Mouse (Mus musculus) frontal cortex, postnatal 25 days (tissue): ENCODE data around the gene Hdac7.

ENCODE experiments used
- DNase-seq, 2 experiments: peaks; one replicate each; pipeline ENCODE4 v3.0.0; 2022; ENCODE audit warnings: low spot score in 2 of 2

The Hdac7 gene

DNA sequence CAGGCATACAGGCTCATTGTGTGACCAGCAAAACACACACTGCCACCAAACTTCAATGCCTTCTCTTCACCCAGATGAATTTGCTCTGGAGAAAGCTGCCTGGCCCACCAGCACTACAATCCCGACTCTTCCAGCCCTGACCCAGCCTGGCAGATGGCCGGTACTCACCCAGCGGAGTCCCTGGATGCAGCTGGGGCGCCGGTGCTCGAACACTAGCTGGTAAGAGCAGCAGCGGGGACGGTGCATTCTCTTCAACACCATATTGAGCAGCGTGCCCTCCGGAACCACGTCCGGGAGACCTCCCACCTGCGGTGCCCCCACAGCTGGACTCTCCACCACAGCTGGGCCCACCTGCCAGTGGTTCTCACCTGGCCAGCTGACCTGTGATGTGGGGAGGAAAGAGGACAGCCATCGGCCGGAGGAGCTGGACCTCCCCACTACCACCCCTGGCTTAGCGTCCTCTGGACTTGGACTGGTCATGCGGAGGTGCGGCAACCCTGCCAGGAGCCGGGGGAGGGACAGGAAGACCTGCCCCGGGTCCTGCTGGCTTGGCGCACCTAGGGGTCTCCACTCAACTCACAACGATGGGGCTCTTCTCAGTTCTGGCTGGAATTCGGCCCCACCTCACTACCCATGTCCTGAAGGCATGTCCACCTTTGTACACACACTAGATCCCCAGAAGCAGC, 77.6 kb downstream of the Hdac7 start:
- no peak for DNase-seq

DNA sequence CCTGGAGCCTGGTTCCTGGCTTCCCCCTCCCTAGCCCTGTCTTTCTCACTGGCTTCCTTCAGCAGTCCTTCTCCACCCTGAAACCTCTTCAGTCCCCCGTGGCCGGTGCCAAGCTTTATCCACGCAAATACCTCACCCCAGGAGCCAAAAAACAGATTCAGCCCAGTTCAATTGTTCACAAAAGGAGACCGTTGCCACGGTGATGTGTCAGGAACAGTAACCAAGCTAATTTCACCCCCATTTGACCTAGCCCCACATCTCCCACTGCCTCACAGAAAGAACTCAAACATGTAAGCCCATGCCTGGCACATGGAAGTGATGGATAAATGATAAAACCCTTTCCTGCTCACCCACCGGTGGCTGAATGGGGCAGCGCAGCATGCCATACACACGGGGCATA, 78.1 kb downstream of the Hdac7 start:
- DNase-seq, result no peak

DNA sequence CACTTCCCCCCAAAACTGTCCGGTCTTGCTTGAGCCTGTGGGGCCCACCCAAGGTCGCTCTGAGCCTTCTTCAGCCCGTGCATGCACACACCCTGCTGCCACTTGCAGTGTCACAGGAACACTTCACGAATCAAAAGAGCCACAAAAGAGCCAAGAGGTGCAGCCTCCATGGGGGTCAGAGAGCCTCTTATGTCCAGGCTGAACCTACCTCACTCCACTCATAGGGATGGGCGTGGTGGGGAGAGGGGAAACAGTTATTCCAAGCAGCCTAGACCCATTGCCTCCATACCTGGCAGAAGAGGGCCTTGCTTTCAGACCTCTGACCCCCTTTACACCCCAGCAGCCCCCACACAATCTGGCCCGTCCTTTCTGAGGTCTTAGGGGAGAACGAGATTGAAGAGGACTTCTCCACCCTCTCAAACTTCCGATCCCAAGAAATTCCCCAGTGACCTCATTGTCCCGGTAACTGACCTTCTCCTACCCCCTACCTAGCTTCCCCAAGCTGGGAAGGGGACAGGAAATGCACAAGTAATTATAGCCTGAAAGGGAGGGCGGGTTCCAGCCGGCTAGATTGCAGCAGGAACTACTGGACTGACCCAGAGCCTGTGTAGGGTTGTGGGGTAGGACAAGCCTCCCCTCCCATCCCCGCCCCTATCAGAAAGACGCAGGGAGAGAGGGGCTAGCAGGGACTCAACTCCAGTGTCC, 79.1 kb downstream of the Hdac7 start:
- no peak for DNase-seq

DNA sequence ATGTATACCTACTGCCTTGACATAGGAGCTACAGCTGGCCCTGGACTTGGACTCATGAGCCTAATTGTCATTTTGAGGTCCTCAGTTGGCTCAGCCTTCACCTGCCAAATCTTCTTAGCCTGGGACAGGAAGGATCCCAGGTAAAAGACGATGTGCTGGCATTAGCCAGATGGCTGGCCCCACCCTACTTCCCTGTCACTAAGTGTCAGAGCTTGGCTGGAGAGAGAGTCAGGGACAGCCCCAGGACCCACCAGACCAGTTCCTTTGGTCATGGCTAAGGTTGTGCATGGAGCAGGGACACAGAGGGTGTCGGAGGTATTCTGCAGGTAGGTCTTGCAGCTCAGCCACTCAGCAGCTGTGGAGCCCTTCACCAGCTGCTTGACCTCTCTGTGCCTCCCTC, 79.8 kb downstream of the Hdac7 start:
- no peak for DNase-seq

DNA sequence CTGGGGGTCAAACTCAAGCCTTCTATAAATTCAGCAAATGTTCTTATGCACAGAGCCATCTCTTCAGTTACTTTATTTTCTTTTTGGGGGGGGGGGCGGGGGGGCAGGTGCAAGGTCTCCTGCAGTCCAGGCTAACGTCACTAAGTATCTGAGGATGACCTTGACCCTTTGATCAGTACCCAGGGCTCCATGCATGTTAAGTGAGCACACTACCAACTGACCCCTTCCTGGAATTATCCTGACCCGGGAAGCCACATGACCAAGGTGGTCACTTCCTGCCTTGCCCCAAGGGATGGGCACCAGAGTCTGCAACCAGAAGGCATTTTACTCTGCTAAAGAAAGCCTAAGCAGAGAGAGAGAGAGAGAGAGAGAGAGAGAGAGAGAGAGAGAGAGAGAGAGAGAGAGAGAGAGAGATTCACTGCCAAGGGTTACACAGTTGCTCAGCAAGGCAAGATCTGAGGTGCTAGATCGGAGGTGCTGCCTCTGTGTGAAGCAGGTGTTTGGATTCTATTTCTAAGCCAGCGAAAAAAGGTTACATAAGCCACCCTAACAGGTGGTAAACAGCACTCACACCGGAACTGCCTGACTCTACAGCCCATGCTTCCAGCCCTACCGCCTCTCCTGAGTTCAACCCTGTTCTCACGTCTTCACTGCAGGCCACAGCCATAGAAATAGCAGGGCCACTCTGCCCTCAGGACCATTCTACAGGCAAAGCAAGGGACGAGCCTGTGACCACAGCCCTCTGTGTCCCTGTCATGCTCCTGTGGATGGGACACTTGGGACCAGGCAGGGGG, 80.8 kb downstream of the Hdac7 start:
- no peak for DNase-seq

DNA sequence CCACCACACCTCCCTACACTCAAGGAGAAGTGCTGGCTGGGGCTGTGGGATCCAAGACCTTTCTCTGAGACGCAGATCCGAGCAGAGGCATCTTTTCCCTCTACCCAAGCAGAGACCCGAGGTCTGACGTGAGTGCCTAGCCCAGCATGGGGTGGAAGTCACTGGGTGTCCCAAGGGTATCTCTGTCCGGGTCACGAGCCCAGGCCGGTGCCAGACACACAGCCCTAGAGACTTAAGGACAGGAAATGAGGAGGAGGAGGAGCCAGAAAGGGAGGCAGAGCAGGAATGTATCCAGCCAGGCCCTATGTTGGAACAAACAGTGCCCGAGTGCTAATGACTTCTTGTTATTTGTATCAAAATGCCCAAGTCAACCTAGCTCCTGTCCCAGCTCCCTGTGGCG, 81.6 kb downstream of the Hdac7 start:
- no peak for DNase-seq

DNA sequence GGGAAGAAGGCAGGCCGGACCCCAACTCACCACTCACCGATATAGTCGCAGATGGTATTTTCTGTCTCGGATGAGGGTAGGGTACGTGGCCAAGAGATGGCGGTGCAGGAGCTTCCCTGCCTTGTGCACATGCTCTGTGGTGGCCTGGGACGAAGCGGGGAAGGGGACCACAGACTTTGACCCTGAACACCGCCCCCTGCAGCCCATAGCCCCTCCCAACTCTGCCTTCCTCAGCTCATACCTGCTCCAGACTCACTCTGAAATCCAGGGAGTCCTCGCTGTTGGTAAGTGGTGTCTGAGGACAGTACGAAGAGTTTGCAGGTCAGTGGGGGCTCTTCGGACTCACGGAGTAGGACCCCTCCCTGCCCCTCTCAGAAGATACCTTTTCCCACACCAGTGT, 82.9 kb downstream of the Hdac7 start:
- DNase-seq, result no peak

DNA sequence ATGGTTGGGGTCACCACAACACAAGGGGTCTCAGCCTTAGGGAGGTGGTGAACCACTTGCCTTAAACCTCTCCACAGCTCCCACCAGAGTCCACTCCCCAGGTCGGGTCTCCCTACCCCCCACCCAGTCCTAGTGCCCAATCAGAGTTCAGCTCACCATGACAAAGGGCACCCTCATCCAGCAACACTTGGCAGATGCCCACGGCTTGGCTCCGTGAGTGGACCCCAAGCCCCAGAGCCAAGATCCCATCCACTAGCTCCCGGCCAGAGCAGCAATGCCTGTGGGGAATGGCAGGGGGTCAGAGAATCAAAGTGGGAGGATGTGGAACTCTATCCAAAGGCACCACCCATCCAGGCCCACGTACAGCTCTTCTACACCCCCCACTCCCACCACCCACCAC, 83.3 kb downstream of the Hdac7 start:
- DNase-seq, result no peak

DNA sequence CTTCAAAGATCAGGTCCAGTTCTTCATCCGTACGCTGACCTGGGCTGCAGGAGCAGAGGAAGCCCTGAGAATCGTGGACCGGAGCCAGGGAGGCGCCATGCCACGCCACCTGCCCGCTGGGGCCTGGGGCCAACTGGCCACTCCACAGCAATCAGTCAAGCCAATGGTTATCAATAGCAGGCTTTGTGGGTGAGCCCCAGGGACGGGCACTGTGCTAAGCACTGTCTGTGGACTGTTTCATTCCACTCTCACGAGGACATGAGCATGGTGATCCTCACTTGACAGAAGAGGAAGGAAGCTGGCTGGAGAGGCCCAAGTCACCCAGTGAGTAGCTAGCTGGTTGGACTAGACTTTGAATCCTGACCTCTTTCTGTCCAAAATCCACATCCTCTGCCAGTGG, 84.3 kb downstream of the Hdac7 start:
- DNase-seq, result no peak

DNA sequence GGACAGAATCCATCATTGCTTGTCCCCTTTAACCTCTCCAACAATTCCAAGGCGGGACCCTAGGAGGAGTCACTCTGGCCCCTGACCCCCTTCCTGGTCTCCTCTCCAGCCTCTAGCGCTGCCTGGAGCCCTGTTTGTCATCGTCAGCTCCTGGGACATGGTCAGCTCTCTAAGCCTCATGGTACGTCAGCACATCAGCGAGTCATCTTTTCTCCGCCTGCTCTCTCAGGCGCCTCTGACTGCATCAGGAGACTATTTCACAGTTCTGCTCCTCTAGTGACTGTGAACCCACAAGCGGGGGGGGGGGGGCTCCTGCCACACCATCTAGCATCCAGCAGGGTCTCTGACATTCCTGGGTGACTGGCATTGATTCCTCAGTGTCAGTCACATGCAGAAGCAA, 88.9 kb downstream of the Hdac7 start:
- DNase-seq, result no peak

DNA sequence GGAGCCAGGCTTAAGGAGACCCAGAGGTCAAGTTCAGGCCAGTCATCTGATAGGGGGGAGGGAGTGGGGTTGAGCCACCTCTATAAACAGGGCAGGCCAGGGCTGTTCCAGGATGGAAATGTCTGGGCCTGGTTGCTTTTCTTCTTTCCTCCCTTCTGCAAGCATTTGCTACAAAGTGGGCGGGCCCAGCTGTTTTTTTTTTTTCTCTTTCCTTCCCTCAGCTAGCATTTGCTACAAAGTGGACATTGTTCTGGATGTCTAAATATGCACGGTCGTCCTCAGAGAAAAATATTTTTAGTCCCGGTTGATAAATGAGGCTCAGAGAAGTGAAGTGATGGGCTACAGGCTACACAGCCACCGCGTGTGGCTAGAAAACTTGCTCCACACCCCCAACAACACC, 89.8 kb downstream of the Hdac7 start:
- DNase-seq, result no peak

DNA sequence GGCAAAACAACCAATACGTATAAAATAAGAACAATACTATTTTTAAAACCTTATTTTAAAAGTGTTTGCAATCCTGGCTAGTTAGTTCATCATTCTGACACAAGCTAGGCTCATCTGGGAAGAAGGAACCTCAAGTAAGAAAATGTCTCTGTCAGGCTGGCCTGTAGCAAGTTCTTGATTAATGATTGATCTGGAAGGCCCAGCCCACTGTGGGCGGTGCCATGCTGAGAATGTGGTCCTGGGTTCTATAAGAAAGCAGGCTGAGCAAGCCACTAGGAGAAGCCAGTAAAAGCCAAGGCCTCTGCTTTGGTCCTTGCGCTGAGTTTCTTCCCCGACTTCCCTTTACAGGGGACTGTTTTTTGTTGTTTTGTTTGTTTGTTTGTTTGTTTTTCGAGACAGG, 91.8 kb downstream of the Hdac7 start:
- DNase-seq, result no peak

DNA sequence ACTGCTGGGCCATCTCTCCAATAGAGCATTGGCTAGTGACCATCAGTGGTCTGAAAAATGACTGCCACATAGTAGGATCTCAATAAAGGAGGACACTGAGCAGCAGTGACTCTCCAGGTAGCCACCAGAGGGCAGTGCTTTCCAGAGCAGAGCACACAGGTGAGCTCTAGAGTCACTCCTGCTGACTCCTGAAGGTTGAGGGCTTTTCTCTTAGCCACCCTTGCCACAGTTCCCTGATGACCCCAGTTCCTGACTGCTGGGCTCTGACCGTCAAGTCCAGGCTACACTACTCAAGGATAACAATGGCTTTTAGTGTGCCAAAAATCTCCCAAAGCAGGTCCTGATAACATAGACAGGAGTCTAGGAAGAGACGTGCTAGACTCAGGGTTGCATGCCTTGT, 92.6 kb downstream of the Hdac7 start:
- no peak for DNase-seq

DNA sequence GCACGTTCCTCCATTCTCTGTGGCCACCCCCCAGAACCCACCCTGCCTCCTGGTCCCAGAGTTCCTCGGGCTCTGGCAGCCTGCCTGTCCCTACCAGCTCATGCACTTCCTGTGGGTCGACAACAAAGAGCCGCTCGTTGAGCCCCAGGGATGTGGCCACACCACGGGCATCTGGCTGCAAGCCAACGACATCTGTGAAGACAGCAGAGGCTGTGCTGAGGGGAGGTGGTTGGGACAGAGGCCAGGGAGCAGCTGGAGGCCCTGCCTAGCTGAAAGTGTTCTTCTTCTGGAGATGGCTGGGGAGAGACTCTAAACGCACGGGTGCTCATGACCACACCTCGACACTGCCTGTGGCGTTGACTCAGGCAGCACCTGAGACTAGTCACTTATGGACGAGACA, 93.6 kb downstream of the Hdac7 start:
- peak; percentile 56 to 70 for DNase-seq

DNA sequence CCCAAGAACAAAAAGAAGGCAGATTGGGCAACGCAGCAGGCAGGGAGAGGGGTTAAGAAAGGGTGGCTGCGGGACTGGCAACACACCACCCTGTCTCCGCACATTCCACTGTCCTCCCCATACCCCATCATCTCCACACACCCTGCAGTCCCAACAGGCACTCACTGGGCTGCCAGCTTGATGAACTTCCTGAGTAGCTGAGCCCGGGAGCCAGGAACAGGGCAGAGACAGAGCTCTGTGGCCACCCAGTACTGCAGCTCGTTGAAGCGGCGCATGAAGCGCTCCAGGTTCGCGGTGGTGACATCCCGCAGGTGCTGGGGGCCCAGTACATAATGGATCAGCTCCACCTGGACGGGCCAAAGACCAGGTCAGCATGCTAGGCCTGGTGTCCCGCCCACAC, 94.5 kb downstream of the Hdac7 start:
- DNase-seq, result no peak

DNA sequence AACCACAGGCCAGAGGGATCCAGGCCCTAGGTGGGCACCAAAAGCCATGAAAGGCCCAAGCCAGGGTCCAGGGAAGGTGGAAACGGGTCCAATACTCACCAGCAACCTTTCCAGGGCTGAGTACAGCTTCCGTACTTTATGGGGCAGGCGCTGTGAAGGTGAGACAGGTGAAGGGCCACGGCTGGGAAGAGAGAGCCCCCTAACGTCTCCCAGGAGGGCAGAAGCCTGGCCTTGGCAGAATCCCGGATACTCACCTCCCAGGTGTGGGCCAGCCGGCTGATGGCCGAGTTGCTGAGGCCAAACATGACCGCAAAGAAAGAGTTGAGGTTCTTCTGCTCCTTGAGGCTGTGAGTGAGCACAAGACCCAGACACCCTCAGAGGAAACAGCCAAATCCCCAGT, 94.9 kb downstream of the Hdac7 start:
- no peak for DNase-seq

DNA sequence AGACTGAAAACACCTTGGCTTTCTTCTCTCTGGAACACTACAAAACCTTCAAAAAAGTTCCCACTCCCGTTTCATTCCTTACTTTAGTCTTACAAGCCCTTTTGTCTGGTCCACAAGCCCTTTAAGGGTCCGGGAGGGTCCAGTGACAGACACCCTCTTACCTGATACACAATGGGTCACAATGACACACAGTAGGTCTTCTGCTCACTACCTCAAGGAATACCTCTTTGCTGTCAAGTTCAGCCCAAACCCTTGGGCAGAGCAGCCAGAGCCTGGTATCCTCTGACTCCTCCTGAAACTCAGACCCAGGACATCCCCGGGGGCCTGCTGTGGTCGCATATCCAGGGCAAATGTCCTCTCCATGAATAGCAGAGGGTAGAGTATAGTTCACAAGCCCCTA, 95.3 kb downstream of the Hdac7 start:
- DNase-seq, result no peak

DNA sequence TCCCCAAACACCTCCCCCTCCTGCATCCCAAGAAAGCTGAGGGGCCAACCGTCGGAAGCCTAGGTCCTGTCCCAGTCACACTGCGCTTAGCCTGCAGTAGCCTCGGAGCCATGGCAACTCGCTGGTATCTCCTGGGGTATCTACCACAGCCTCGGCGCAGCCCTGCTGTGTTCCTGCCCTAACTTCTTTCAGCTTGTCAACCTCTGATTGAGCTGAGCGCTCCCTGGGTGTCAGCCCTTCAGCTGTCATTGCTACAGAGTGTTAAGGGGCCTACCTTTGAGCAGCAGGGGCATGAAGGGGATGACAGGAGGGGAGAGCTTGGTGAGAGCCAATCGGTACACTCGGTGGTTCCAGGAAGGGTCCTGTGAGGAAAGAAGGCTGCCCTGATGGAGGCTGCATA, 96.0 kb downstream of the Hdac7 start:
- DNase-seq, result no peak

DNA sequence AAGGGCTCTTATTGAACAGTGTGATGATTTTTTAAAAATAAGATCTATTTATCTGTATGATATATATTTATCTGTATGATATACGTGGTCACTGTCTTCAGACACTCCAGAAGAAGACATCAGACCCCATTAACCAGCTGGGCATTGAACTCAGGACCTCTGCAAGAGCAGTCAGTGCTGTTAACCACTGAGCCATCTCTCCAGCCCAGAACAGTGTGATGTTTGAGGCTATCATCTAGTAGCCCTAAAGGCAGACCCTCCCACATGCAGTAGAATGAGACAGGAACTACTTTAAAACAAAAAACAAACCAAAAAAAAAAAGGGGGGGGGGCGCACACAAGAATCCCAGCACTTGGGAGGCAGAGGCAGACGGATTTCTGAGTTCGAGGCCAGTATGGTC, 96.8 kb downstream of the Hdac7 start:
- DNase-seq, result no peak

DNA sequence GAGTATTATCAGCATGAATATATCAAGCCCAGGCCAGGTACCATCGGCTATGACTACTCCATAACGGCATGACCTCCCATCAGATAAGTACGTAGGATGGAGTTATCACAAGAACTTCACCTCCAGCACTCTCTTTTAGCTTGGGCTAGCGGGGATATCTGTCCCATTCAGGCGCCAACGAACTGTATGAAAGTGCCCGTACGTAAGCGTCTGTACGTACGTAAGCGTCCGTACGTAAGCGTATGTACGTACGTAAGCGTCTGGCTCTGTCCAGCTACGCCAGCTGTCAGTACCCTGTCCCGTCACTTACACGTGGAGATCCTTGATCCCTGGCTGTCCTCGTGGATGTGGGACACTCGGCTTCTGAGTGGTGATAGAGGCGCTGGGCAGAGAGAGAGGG, 97.6 kb downstream of the Hdac7 start:
- DNase-seq, result no peak

DNA sequence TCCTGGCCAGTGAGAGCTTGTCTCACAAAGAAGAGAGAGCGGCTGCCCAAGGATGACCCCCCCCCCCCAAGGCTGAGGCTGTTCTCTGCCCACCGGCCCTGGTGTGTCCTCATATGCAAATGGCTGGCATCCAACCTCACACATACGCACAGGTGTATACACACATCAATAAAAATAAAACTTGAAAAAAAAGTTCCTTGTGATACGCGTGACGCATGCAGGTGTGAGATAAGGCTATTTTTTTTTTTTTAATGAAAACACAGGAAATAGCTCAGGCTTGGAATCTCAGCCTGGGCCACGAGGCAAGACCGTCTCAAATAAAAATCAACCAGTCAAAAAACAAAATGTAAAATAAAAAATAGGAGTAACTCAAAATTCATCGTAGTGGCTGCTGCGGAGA, 98.0 kb downstream of the Hdac7 start:
- no peak for DNase-seq

DNA sequence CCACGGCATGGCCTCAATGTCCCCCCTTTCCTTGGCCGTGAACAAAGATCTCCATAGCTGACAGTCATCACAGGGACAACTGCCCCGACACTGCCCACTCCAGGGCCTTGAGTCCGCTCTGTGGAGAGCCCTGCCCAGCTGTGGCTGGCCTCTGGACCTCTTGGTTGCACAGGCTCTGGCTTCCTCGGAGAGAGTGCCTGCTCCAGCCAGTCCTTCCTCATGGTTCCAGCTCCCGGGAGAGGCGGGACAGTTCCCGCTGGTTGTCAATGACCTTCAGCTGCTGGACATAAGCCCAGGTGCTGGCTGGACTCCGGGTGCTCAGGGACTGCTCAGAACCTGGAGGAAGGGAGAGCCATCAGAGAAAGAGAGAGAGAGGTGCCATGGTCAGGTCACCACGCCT, 99.0 kb downstream of the Hdac7 start:
- DNase-seq, result no peak

DNA sequence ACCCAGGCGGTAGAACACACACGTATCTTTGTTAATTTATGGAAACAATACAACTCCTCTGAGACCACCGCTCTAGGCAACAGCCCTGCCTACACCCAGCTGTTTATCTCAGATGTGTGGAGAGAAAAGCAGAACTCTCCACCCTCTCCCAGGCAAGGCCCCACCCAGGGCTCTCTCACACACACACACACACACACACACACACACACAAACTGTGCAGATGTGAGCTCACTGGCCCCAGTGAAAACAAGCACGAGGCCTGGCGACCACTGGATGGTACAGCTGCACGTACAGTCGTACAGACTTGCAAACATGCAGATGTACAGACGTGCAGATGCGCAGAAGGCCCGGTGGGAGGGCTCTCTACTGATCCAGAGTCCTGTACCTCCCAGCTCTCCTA, 99.4 kb downstream of the Hdac7 start:
- DNase-seq, result no peak
